In the genomic region with DNA sequence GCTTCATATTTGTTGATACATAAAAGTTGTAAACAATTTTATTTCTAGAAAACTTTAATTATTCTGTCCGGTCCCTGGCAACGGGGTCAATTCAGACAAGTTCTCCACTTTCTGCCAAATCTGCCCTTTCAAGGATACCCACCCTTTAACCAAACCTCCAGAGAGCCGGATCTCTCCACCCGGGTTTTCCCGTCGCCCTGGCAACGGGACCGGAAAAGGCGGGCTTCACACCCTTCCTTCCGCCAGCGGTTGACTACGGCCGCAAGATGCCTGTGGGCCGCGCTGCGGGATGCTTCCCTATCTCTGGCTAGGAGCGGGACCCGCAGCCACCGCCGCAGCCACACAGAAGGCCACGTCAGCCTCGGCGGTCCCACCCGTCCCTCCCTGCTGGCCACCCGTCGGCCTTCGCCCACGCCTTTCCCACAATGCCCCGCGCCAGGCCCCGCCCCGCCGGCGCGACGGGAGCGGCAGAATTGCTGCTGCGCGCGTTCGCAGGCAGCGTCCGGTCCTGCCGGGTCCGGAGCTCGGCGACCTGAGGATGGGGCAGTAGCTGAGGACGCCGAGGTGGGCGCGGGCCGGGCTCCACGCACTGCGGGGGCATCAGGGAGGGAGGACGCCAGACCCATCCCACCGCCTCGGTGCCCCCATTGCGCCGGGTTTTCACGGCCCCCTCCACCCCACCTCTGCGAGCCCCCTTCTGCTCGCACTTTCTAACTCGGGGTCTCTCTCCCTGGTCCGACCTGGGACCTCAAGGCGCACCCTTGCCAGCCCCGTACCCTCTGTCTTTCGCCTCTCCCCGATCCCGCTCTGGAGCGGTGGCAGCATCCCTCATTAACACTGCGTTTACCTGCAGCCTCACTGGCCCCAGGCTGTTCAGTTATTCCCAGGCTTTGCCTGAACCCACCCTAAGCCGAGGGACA, we compare ENCODE assay signal across 8 mouse cellular contexts. TPM values are rescaled to one million over a fixed set of nuclear protein-coding genes. Genes with fewer than 3 reads are reported as not detected.
DNase-seq lines count a peak whose midpoint lies in the region; ATAC-seq and TF ChIP-seq lines count a peak whose summit lies in the region.

A gene (plus strand): TSS at position 225 of the 920 bp plus-strand sequence.

- peak in 1 of 2 experiments; percentile 48; a peak in 1 of 4 replicates for TF ChIP-seq EP300 in MEL (IDR thresholded peaks at IDR 0.05; ENCODE audit: low read depth in 1 of 2, low read length in 2 of 2)

- no peaks in the 10 kb centered on the region for H3K9me3 ChIP-seq in MEL (replicated peaks; ENCODE audit: insufficient read depth, low read length)
- H3K9me3 ChIP-seq in forebrain, postnatal 0 days (ENCODE audit: low read length): no peaks in the 10 kb centered on the region
- no peaks in the 10 kb centered on the region for H3K9me3 ChIP-seq in lung, embryonic 15.5 days

- TF ChIP-seq RAD21 in MEL (IDR thresholded peaks at IDR 0.05; ENCODE audit: low read depth, low read length): no peak

- peak within 1 kb of the TSS; percentile 87 for H3K9ac ChIP-seq in MEL (ENCODE audit: control insufficient read depth, low read depth, low read length, poor library complexity, severe bottlenecking)
- peak within 1 kb of the TSS; percentile 93 for H3K9ac ChIP-seq in forebrain, postnatal 0 days
- peak within 1 kb of the TSS; percentile 93 for H3K9ac ChIP-seq in lung, embryonic 15.5 days

- H3K27me3 ChIP-seq in MEL (ENCODE audit: control insufficient read depth in 1 of 2, insufficient read depth in 2 of 2, low read length in 2 of 2): no peaks in the 10 kb centered on the region
- H3K27me3 ChIP-seq in cerebellum, adult 2 months (ENCODE audit: control insufficient read depth, insufficient read depth, low read length): no peaks in the 10 kb centered on the region
- no peaks in the 10 kb centered on the region for H3K27me3 ChIP-seq in forebrain, postnatal 0 days (ENCODE audit: insufficient read depth, low read length)
- H3K27me3 ChIP-seq in lung, embryonic 15.5 days: no peaks in the 10 kb centered on the region

- WGBS in cerebellum, adult 2 months: under 1% methylated on average over 72 of the region's 72 CpGs
- under 1% methylated on average over 72 of the region's 72 CpGs for WGBS in forebrain, postnatal 0 days
- WGBS in lung, embryonic 15.5 days: under 1% methylated on average over 64 of the region's 72 CpGs

- H3K4me2 ChIP-seq in forebrain, postnatal 0 days (ENCODE audit: low read depth): peak within 1 kb of the TSS; percentile 67
- peak within 1 kb of the TSS; percentile 66 for H3K4me2 ChIP-seq in lung, embryonic 15.5 days

- H3K4me1 ChIP-seq in MEL (ENCODE audit: control insufficient read depth in 1 of 2, insufficient read depth in 2 of 2, low read length in 2 of 2): peaks cover 9 to 10% of the 10 kb centered on the region in 2 experiments; a peak in 3 of 4 replicates
- no peaks in the 10 kb centered on the region for H3K4me1 ChIP-seq in cerebellum, adult 2 months (ENCODE audit: control insufficient read depth, insufficient read depth, low read length)
- peaks cover 6% of the 10 kb centered on the region; the same call in 1 of the 2 replicates for H3K4me1 ChIP-seq in forebrain, postnatal 0 days (ENCODE audit: insufficient read depth)
- H3K4me1 ChIP-seq in lung, embryonic 15.5 days: peaks cover 13% of the 10 kb centered on the region; the same call in 1 of the 2 replicates

- H3K36me3 ChIP-seq in MEL (ENCODE audit: control insufficient read depth in 1 of 2, insufficient read depth in 2 of 2, low read length in 2 of 2): peaks cover 2 to 37% of the 10 kb centered on the region in 2 experiments; a peak in 3 of 4 replicates
- no peaks in the 10 kb centered on the region for H3K36me3 ChIP-seq in forebrain, postnatal 0 days (ENCODE audit: insufficient read depth)
- H3K36me3 ChIP-seq in lung, embryonic 15.5 days: peaks cover 10% of the 10 kb centered on the region; the same call in 1 of the 2 replicates

- ATAC-seq in forebrain, postnatal 0 days: peak; percentile 97
- peak; percentile 96 for ATAC-seq in lung, embryonic 15.5 days (ENCODE audit: borderline replicate concordance, extremely low read depth, low FRiP score, low TSS enrichment)

- DNase-seq in MEL (ENCODE audit: low read depth, low spot score): peak; percentile 94
- peak; percentile 92 to 95 for DNase-seq in cerebellum, adult 2 months
- peak; percentile 93 for DNase-seq in forebrain, postnatal 0 days
- DNase-seq in heart, postnatal 4 days: peak; percentile 94
- DNase-seq in layer of hippocampus, adult 8-10 months (ENCODE audit: low spot score in 2 of 2): peak; percentile 88 to 89
- peak; percentile 88 for DNase-seq in ovary, adult 18-20 months (ENCODE audit: low spot score)
- peak; percentile 89 for DNase-seq in thymus, postnatal 0 days (ENCODE audit: low spot score)

- peak within 1 kb of the TSS; percentile 64 to 84 for H3K4me3 ChIP-seq in MEL (ENCODE audit: control insufficient read depth in 1 of 2, insufficient read depth in 1 of 2, low read depth in 2 of 2, low read length in 2 of 2)
- H3K4me3 ChIP-seq in cerebellum, adult 2 months (replicated peaks; ENCODE audit: insufficient read depth, low read depth, low read length): peak within 1 kb of the TSS; percentile 60
- H3K4me3 ChIP-seq in forebrain, postnatal 0 days (ENCODE audit: low read depth, low read length): peak within 1 kb of the TSS; percentile 88
- H3K4me3 ChIP-seq in lung, embryonic 15.5 days: peak within 1 kb of the TSS; percentile 92

- peaks cover 14% of the 10 kb centered on the region for H3K79me2 ChIP-seq in MEL (ENCODE audit: control insufficient read depth, insufficient read depth, low read length, poor library complexity)

- TF ChIP-seq POLR2A in MEL (IDR thresholded peaks at IDR 0.05; ENCODE audit: control insufficient read depth in 1 of 2, insufficient read depth in 1 of 2, low read depth in 1 of 2, low read length in 2 of 2, poor library complexity in 1 of 2): peak; percentile 81 to 93; a peak in 3 of 4 replicates
- peak; percentile 81 for TF ChIP-seq POLR2A in cerebellum, adult 2 months (IDR thresholded peaks at IDR 0.05; ENCODE audit: borderline replicate concordance, insufficient read depth, low read length)

- H3K27ac ChIP-seq in MEL (ENCODE audit: control insufficient read depth, low read depth, low read length): peak within 1 kb of the TSS; percentile 96
- H3K27ac ChIP-seq in cerebellum, adult 2 months (ENCODE audit: insufficient read depth, low read length): peak within 1 kb of the TSS; percentile 49
- peak within 1 kb of the TSS; percentile 95 for H3K27ac ChIP-seq in forebrain, postnatal 0 days (ENCODE audit: low read depth, low read length)
- H3K27ac ChIP-seq in lung, embryonic 15.5 days: peak within 1 kb of the TSS; percentile 98

- no peak for TF ChIP-seq CTCF in MEL (IDR thresholded peaks at IDR 0.05 in 2 of 3, conservative IDR thresholded peaks at IDR 0.05 in 1 of 3; ENCODE audit: control insufficient read depth in 1 of 3, insufficient read depth in 1 of 3, low read depth in 2 of 3, low read length in 3 of 3, poor library complexity in 1 of 3, severe bottlenecking in 1 of 3)
- TF ChIP-seq CTCF in cerebellum, adult 2 months (IDR thresholded peaks at IDR 0.05; ENCODE audit: borderline replicate concordance, insufficient read depth, low read depth, low read length): no peak
- 0 out of 2 replicates have a peak, but pooled peaks have one; percentile 1 for TF ChIP-seq CTCF in forebrain, postnatal 0 days (IDR thresholded peaks at IDR 0.05; ENCODE audit: low read depth)

TF ChIP-seq in MEL, 35 proteins besides CTCF, POLR2A, EP300 and RAD21 (continues in another document):
- TF ChIP-seq KAT2A (conservative IDR thresholded peaks at IDR 0.05; ENCODE audit: low read depth, low read length) (0 out of 2 replicates have a peak, but pooled peaks have one; percentile 8), UBTF (IDR thresholded peaks at IDR 0.05; ENCODE audit: borderline replicate concordance, insufficient read depth, low read depth, low read length) (no peak), TCF12 (IDR thresholded peaks at IDR 0.05; ENCODE audit: low read depth, low read length) (peak; percentile 51; the same call in 1 of the 2 replicates), ZNF384 (IDR thresholded peaks at IDR 0.05; ENCODE audit: low read depth, low read length) (no peak), POLR2AphosphoS5 (IDR thresholded peaks at IDR 0.05; ENCODE audit: borderline replicate concordance, low read depth, low read length) (no peak), NELFE (IDR thresholded peaks at IDR 0.05; ENCODE audit: low read depth, low read length) (peak; percentile 86), NRF1 (IDR thresholded peaks at IDR 0.05; ENCODE audit: insufficient read depth, low read depth, low read length, poor library complexity, severe bottlenecking) (0 out of 2 replicates have a peak, but pooled peaks have one; percentile 41), RCOR1 (IDR thresholded peaks at IDR 0.05; ENCODE audit: low read depth, low read length) (no peak), MAFK (IDR thresholded peaks at IDR 0.05; ENCODE audit: borderline replicate concordance, low read depth, low read length) (no peak), CHD2 (IDR thresholded peaks at IDR 0.05; ENCODE audit: low read length) (no peak), TBP (IDR thresholded peaks at IDR 0.05; ENCODE audit: low read depth, low read length) (no peak), MXI1 (IDR thresholded peaks at IDR 0.05; ENCODE audit: low read depth, low read length) (peak; percentile 33), HCFC1 (IDR thresholded peaks at IDR 0.05; ENCODE audit: low read depth, low read length) (peak; percentile 80), POLR2AphosphoS2 (IDR thresholded peaks at IDR 0.05; ENCODE audit: low read length) (peak; percentile 67; the same call in 1 of the 2 replicates), SMC3 (IDR thresholded peaks at IDR 0.05; ENCODE audit: low read depth, low read length) (no peak), JUND (IDR thresholded peaks at IDR 0.05; ENCODE audit: low read depth, low read length) (no peak), E2F4 (IDR thresholded peaks at IDR 0.05; ENCODE audit: borderline replicate concordance, low read depth, low read length) (no peak), MAX (IDR thresholded peaks at IDR 0.05; ENCODE audit: low read length) (0 out of 2 replicates have a peak, but pooled peaks have one; percentile 11), CHD1 (IDR thresholded peaks at IDR 0.05; ENCODE audit: low read depth, low read length) (peak; percentile 80; the same call in 1 of the 2 replicates)

RNA-seq across cellular contexts. Expression of the gene that starts here (rescaled TPM):
- total RNA-seq in MEL (2012; rRNA removed): 53.9 and 65.4 TPM in 2 replicates
- 10 to 100 TPM; 35.9 to 51.8 TPM for polyA plus RNA-seq in MEL (2012; ENCODE audit: insufficient read depth in 1 of 2, insufficient read length in 2 of 2, low read depth in 1 of 2, low replicate concordance in 2 of 2, missing spikeins in 1 of 2)
- 40.2 and 43.3 TPM in 2 replicates for polyA plus RNA-seq in cerebellum, adult 2 months (2012; rRNA removed)
- 69.6 and 79.8 TPM in 2 replicates for total RNA-seq in forebrain, postnatal 0 days (2014; rRNA removed)
- 42.1 and 53.4 TPM in 2 replicates for polyA plus RNA-seq in forebrain, postnatal 0 days (2015; fragmentation: Nextera tagmentation; extraction: Ambion mirVana)
- total RNA-seq in heart, postnatal 4 days (2021): 10 to 100 TPM; 50.7 to 52.0 TPM
- 10 to 100 TPM; 60.3 to 65.4 (median 63.2) TPM for total RNA-seq in layer of hippocampus, adult 8-10 months (2022)
- polyA plus RNA-seq in lung, embryonic 15.5 days (2015; fragmentation: Nextera tagmentation; extraction: Ambion mirVana): 89.7 and 95.8 TPM in 2 replicates
- polyA plus RNA-seq in thymus, postnatal 0 days (2015; fragmentation: Nextera tagmentation; extraction: Ambion mirVana): 45.4 and 47.5 TPM in 2 replicates

Comparison
In these comparisons a context has a peak if more than half of its experiments do, and no peak if none do; other contexts are left out.
1. Peak in every context shown above with its lines: DNase-seq, ATAC-seq, H3K4me3 ChIP-seq and H3K27ac ChIP-seq.